Mouse (Mus musculus): Measurements from ENCODE around the gene Kif1a. TPM values are rescaled to one million over a fixed set of nuclear protein-coding genes. Genes with fewer than 3 reads are reported as not detected.
"Not testable (repeated sequence)": the region's sequence is repeated elsewhere in the genome, so short reads cannot be mapped to it uniquely, and the experiment has no call there.

Kif1a gene
- polyA plus RNA-seq, 1 experiment = 2.2 TPM

DNA sequence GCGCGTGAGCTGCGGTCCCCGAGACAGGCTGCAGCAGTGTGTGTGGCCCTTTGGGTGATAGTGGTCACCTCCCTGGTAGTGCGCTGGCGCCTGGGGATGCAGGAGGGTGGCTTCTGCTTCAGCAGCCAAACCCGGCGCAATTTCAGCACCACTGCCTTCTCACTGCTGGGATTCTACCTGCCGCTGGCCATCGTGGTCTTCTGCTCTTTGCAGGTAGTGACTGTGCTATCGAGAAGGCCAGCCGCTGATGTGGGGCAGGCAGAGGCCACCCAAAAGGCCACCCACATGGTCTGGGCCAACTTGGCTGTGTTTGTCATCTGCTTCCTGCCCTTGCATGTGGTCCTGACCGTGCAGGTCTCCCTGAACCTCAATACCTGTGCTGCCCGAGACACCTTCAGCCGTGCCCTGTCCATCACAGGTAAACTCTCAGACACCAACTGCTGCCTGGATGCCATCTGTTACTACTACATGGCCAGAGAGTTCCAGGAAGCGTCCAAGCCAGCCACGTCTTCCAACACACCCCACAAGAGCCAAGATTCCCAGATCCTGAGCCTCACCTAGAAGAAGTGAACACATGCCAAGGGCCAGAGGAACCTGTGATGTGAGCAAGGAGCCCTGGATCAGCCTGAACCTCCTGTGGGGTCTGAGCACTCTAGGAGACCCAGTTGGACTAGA lies 118.7 kb downstream of the Kif1a start:
- Histone ChIP-seq H3K27ac (ENCODE audit: control insufficient read depth, insufficient read depth, low read depth, low read length, poor library complexity) (no peak overlapping the region), H3K4me3 (replicated peaks; ENCODE audit: control insufficient read depth, low read depth, low read length) (no peak overlapping the region), H3K4me1 (ENCODE audit: control insufficient read depth, insufficient read depth, low read length) (no peaks in the 10 kb centered on the region; the same call in 1 of the 2 replicates)
- WGBS = 87% methylated on average over 17 of the region's 17 CpGs
- no peak for TF ChIP-seq POLR2A (IDR thresholded peaks at IDR 0.05; ENCODE audit: borderline replicate concordance, control insufficient read depth, low read depth, low read length)
- no peak for TF ChIP-seq CTCF (IDR thresholded peaks at IDR 0.05; ENCODE audit: control insufficient read depth, insufficient read depth, low read length)

DNA sequence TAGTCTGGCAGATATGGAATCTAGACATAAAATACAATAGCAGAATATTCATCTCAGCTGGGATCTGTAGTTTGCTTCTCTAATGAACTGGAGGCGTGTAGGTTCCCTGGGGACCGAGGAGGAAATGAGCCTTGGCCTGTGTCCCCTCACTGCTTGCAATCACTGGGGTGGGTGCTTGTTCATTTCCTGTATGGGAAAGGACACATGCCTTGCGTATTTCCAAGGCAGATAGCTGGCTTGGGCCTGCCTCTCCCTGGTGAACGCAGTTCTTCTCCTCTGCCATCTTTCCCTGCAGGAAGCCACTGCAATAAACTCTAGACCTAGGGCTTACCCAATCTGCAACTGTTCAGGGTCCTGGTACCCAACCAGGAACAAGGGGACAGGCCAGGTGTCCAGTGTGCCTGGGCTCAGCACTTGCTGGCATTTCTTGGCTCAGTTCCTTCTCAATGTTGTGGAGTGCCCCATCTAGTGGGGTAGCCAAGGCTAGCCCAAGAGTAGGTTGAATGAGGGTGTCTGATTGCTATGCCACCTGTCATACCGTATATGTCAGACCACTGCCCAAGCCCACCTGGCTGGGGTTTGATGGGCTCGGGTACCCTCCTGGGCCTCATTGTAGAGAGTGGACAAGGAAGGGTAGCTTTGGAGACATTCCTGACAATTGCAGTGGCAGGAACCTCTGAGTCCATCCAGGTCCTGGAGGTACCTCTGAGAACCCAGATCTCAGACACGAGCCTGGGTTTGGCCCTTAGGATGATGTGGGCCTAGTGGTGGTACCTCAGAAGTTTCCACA lies 120.5 kb downstream of the Kif1a start:
- TF ChIP-seq POLR2A (IDR thresholded peaks at IDR 0.05; ENCODE audit: borderline replicate concordance, control insufficient read depth, low read depth, low read length) (no peak), CTCF (IDR thresholded peaks at IDR 0.05; ENCODE audit: control insufficient read depth, insufficient read depth, low read length) (no peak)
- no peaks in the 10 kb centered on the region; the same call in none of the 2 replicates for H3K4me1 ChIP-seq (ENCODE audit: control insufficient read depth, insufficient read depth, low read length)
- no peak overlapping the region for H3K27ac ChIP-seq (ENCODE audit: control insufficient read depth, insufficient read depth, low read depth, low read length, poor library complexity)
- whole genome bisulfite sequencing = 45% methylated on average over 7 of the region's 7 CpGs
- H3K4me3 ChIP-seq (replicated peaks; ENCODE audit: control insufficient read depth, low read depth, low read length) = no peak overlapping the region

- H3K27ac ChIP-seq (ENCODE audit: control insufficient read depth, insufficient read depth, low read depth, low read length, poor library complexity) = no peak overlapping the region
- no peaks in the 10 kb centered on the region; the same call in none of the 2 replicates for H3K4me1 ChIP-seq (ENCODE audit: control insufficient read depth, insufficient read depth, low read length)
- H3K4me3 ChIP-seq (replicated peaks; ENCODE audit: control insufficient read depth, low read depth, low read length) = no peak overlapping the region
- no peak for TF ChIP-seq POLR2A (IDR thresholded peaks at IDR 0.05; ENCODE audit: borderline replicate concordance, control insufficient read depth, low read depth, low read length)
- no peak for TF ChIP-seq CTCF (IDR thresholded peaks at IDR 0.05; ENCODE audit: control insufficient read depth, insufficient read depth, low read length)
- WGBS = 70% methylated on average over 11 of the region's 11 CpGs
These were observed 122.6 kb downstream of the Kif1a start for GRCm38 (mm10) chr1:92979073-92979602.

GRCm38 (mm10) chr1:92978645-92979044 lies 123.1 kb downstream of the Kif1a start:
- Histone ChIP-seq H3K27ac (ENCODE audit: control insufficient read depth, insufficient read depth, low read depth, low read length, poor library complexity) (no peak overlapping the region), H3K4me1 (ENCODE audit: control insufficient read depth, insufficient read depth, low read length) (no peaks in the 10 kb centered on the region; the same call in none of the 2 replicates), H3K4me3 (replicated peaks; ENCODE audit: control insufficient read depth, low read depth, low read length) (no peak overlapping the region)
- 62% methylated on average over 7 of the region's 7 CpGs for WGBS
- TF ChIP-seq POLR2A (IDR thresholded peaks at IDR 0.05; ENCODE audit: borderline replicate concordance, control insufficient read depth, low read depth, low read length) = no peak
- no peak for TF ChIP-seq CTCF (IDR thresholded peaks at IDR 0.05; ENCODE audit: control insufficient read depth, insufficient read depth, low read length)

- TF ChIP-seq POLR2A (IDR thresholded peaks at IDR 0.05; ENCODE audit: borderline replicate concordance, control insufficient read depth, low read depth, low read length) (no peak), CTCF (IDR thresholded peaks at IDR 0.05; ENCODE audit: control insufficient read depth, insufficient read depth, low read length) (no peak)
- peak overlapping the region; percentile 14; the same call in 1 of the 2 replicates for H3K27ac ChIP-seq (ENCODE audit: control insufficient read depth, insufficient read depth, low read depth, low read length, poor library complexity)
- whole genome bisulfite sequencing = 67% methylated on average over 6 of the region's 6 CpGs
- no peak overlapping the region for H3K4me3 ChIP-seq (replicated peaks; ENCODE audit: control insufficient read depth, low read depth, low read length)
- H3K4me1 ChIP-seq (ENCODE audit: control insufficient read depth, insufficient read depth, low read length) = no peaks in the 10 kb centered on the region; the same call in none of the 2 replicates
These were observed 125.6 kb downstream of the Kif1a start for GRCm38 (mm10) chr1:92976141-92976566.

- H3K4me1 ChIP-seq (ENCODE audit: control insufficient read depth, insufficient read depth, low read length) = no peaks in the 10 kb centered on the region; the same call in none of the 2 replicates
- peak overlapping the region; percentile 59 for H3K27ac ChIP-seq (ENCODE audit: control insufficient read depth, insufficient read depth, low read depth, low read length, poor library complexity)
- WGBS = 0% methylated on average over 1 of the region's 1 CpGs
- no peak overlapping the region for H3K4me3 ChIP-seq (replicated peaks; ENCODE audit: control insufficient read depth, low read depth, low read length)
- TF ChIP-seq POLR2A (IDR thresholded peaks at IDR 0.05; ENCODE audit: borderline replicate concordance, control insufficient read depth, low read depth, low read length) = no peak
- no peak for TF ChIP-seq CTCF (IDR thresholded peaks at IDR 0.05; ENCODE audit: control insufficient read depth, insufficient read depth, low read length)
These were observed 128.9 kb downstream of the Kif1a start for GRCm38 (mm10) chr1:92972854-92973253.

GRCm38 (mm10) chr1:92971879-92972795 lies 129.6 kb downstream of the Kif1a start:
- TF ChIP-seq CTCF (IDR thresholded peaks at IDR 0.05; ENCODE audit: control insufficient read depth, insufficient read depth, low read length) (no peak), POLR2A (IDR thresholded peaks at IDR 0.05; ENCODE audit: borderline replicate concordance, control insufficient read depth, low read depth, low read length) (no peak)
- Histone ChIP-seq H3K4me3 (replicated peaks; ENCODE audit: control insufficient read depth, low read depth, low read length) (no peak overlapping the region), H3K4me1 (ENCODE audit: control insufficient read depth, insufficient read depth, low read length) (no peaks in the 10 kb centered on the region; the same call in 1 of the 2 replicates), H3K27ac (ENCODE audit: control insufficient read depth, insufficient read depth, low read depth, low read length, poor library complexity) (peak overlapping the region; percentile 65; the same call in 1 of the 2 replicates)
- WGBS = 35% methylated on average over 7 of the region's 7 CpGs

DNA sequence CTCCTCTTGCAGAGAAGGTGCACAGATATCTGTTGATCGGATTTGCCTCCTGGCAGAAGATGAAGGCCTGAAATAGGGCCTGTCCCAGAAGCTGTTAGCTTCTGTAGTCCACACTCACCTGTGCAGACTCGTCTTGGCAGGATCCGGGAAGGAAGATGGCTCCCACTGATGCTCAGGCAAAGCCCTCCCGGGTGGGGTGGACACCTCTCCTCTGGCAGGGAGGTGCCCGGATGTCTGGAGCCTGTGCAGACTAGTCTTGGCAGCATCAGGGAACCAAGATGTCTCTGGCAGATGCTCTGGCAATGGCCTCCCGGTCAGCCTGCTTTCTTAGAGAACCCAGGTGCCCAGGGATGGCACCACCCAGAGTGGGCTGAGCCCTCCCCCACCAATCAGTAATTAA lies 131.0 kb downstream of the Kif1a start:
- not testable (repeated sequence) for H3K27ac ChIP-seq (ENCODE audit: control insufficient read depth, insufficient read depth, low read depth, low read length, poor library complexity); H3K4me3 ChIP-seq (replicated peaks; ENCODE audit: control insufficient read depth, low read depth, low read length); H3K4me1 ChIP-seq (ENCODE audit: control insufficient read depth, insufficient read depth, low read length)
- WGBS = 79% methylated on average over 6 of the region's 6 CpGs
